Mouse (Mus musculus) embryonic fibroblast, embryonic 13.5 days (primary cell): ENCODE data around the gene Parp1.
A peak's percentile ranks its signal among the peaks of the same experiment; 100 is the strongest.

Experiments used
- CTCF ChIP-seq: IDR thresholded peaks from 2 replicates; pipeline ENCODE4 v1.5.1; 2011; ENCODE audit warnings: mild to moderate bottlenecking, control low read depth, low read length, moderate library complexity, borderline replicate concordance; ENCODE audit not compliant: insufficient read depth
- POLR2A ChIP-seq: IDR thresholded peaks from 2 replicates; pipeline ENCODE4 v1.6.1; 2011; ENCODE audit warnings: low read depth, mild to moderate bottlenecking, control low read depth, low read length, moderate library complexity

GRCm38 (mm10) chr1:180640605-180641125, 71.9 kb downstream of the Parp1 start:
- TF ChIP-seq CTCF (no peak), POLR2A (peak; percentile 31; the same call in 1 of the 2 replicates)
